Mouse (Mus musculus): ENCODE measurements at regions not wholly inside any gene's neighbourhood (a gene's known extent, or its start where the extent isn't known, plus 50 kb on each side); places are given as distances from the start of the nearest gene placed in this dataset.

- Histone ChIP-seq H3K27me3 (ENCODE audit: control insufficient read depth, insufficient read depth, low read length) (no peaks in the 10 kb centered on the region), H3K9ac (replicated peaks; ENCODE audit: low read length) (no peak overlapping the region), H3K4me3 (replicated peaks; ENCODE audit: low read depth, low read length) (no peak overlapping the region), H3K4me1 (ENCODE audit: control insufficient read depth, insufficient read depth, low read length) (peaks cover 2% of the 10 kb centered on the region), H3K9me3 (ENCODE audit: control insufficient read depth, low read length) (no peaks in the 10 kb centered on the region), H3K4me2 (ENCODE audit: low read length) (no peak overlapping the region), H3K27ac (replicated peaks; ENCODE audit: low read depth, low read length) (no peak overlapping the region), H3K36me3 (ENCODE audit: control insufficient read depth, insufficient read depth, low read length) (no peaks in the 10 kb centered on the region)
- WGBS = 72% methylated on average over 13 of the region's 13 CpGs
- no peak for DNase-seq
- ATAC-seq (ENCODE audit: low FRiP score, low TSS enrichment) = no peak
Measured at GRCm38 (mm10) chr1:91611281-91611680, 70.9 kb downstream of the Asb1 start.

GRCm38 (mm10) chr1:91611694-91612093, 71.3 kb downstream of the Asb1 start:
- H3K4me2 ChIP-seq (ENCODE audit: low read length) = no peak overlapping the region
- 68% methylated on average over 16 of the region's 16 CpGs for WGBS
- H3K9ac ChIP-seq (replicated peaks; ENCODE audit: low read length) = no peak overlapping the region
- DNase-seq (no peak), ATAC-seq (ENCODE audit: low FRiP score, low TSS enrichment) (no peak)
- no peaks in the 10 kb centered on the region for H3K36me3 ChIP-seq (ENCODE audit: control insufficient read depth, insufficient read depth, low read length)
- H3K27me3 ChIP-seq (ENCODE audit: control insufficient read depth, insufficient read depth, low read length) = no peaks in the 10 kb centered on the region
- H3K4me1 ChIP-seq (ENCODE audit: control insufficient read depth, insufficient read depth, low read length) = no peaks in the 10 kb centered on the region
- no peaks in the 10 kb centered on the region for H3K9me3 ChIP-seq (ENCODE audit: control insufficient read depth, low read length)
- H3K4me3 ChIP-seq (replicated peaks; ENCODE audit: low read depth, low read length) = no peak overlapping the region
- no peak overlapping the region for H3K27ac ChIP-seq (replicated peaks; ENCODE audit: low read depth, low read length)

GRCm38 (mm10) chr1:91612912-91613311, 72.6 kb downstream of the Asb1 start:
- WGBS = 64% methylated on average over 3 of the region's 3 CpGs
- Histone ChIP-seq H3K4me1 (ENCODE audit: control insufficient read depth, insufficient read depth, low read length) (no peaks in the 10 kb centered on the region), H3K27me3 (ENCODE audit: control insufficient read depth, insufficient read depth, low read length) (no peaks in the 10 kb centered on the region), H3K9ac (replicated peaks; ENCODE audit: low read length) (no peak overlapping the region), H3K4me2 (ENCODE audit: low read length) (no peak overlapping the region), H3K4me3 (replicated peaks; ENCODE audit: low read depth, low read length) (no peak overlapping the region), H3K27ac (replicated peaks; ENCODE audit: low read depth, low read length) (no peak overlapping the region), H3K36me3 (ENCODE audit: control insufficient read depth, insufficient read depth, low read length) (no peaks in the 10 kb centered on the region), H3K9me3 (ENCODE audit: control insufficient read depth, low read length) (no peaks in the 10 kb centered on the region)
- no peak for DNase-seq
- no peak for ATAC-seq (ENCODE audit: low FRiP score, low TSS enrichment)

- Histone ChIP-seq H3K9ac (replicated peaks; ENCODE audit: low read length) (no peak overlapping the region), H3K27ac (replicated peaks; ENCODE audit: low read depth, low read length) (no peak overlapping the region), H3K4me1 (ENCODE audit: control insufficient read depth, insufficient read depth, low read length) (no peaks in the 10 kb centered on the region), H3K4me3 (replicated peaks; ENCODE audit: low read depth, low read length) (no peak overlapping the region), H3K36me3 (ENCODE audit: control insufficient read depth, insufficient read depth, low read length) (no peaks in the 10 kb centered on the region), H3K9me3 (ENCODE audit: control insufficient read depth, low read length) (no peaks in the 10 kb centered on the region), H3K27me3 (ENCODE audit: control insufficient read depth, insufficient read depth, low read length) (no peaks in the 10 kb centered on the region), H3K4me2 (ENCODE audit: low read length) (no peak overlapping the region)
- DNase-seq (no peak), ATAC-seq (ENCODE audit: low FRiP score, low TSS enrichment) (no peak)
- 81% methylated on average over 5 of the region's 5 CpGs for WGBS
Measured at GRCm38 (mm10) chr1:91615396-91615795, 75.1 kb downstream of the Asb1 start.

- no peaks in the 10 kb centered on the region for H3K4me1 ChIP-seq (ENCODE audit: control insufficient read depth, insufficient read depth, low read length)
- no peak overlapping the region for H3K9ac ChIP-seq (replicated peaks; ENCODE audit: low read length)
- no peak overlapping the region for H3K4me2 ChIP-seq (ENCODE audit: low read length)
- no peaks in the 10 kb centered on the region for H3K36me3 ChIP-seq (ENCODE audit: control insufficient read depth, insufficient read depth, low read length)
- 92% methylated on average over 14 of the region's 14 CpGs for WGBS
- no peak for DNase-seq
- H3K4me3 ChIP-seq (replicated peaks; ENCODE audit: low read depth, low read length) = no peak overlapping the region
- H3K9me3 ChIP-seq (ENCODE audit: control insufficient read depth, low read length) = no peaks in the 10 kb centered on the region
- H3K27ac ChIP-seq (replicated peaks; ENCODE audit: low read depth, low read length) = no peak overlapping the region
- no peaks in the 10 kb centered on the region for H3K27me3 ChIP-seq (ENCODE audit: control insufficient read depth, insufficient read depth, low read length)
- ATAC-seq (ENCODE audit: low FRiP score, low TSS enrichment) = no peak
Measured at GRCm38 (mm10) chr1:91618527-91619135, 78.3 kb downstream of the Asb1 start.

- H3K9ac ChIP-seq (replicated peaks; ENCODE audit: low read length) = no peak overlapping the region
- no peak for ATAC-seq (ENCODE audit: low FRiP score, low TSS enrichment)
- DNase-seq = no peak
- no peak overlapping the region for H3K4me2 ChIP-seq (ENCODE audit: low read length)
- no peaks in the 10 kb centered on the region for H3K36me3 ChIP-seq (ENCODE audit: control insufficient read depth, insufficient read depth, low read length)
- no peaks in the 10 kb centered on the region for H3K27me3 ChIP-seq (ENCODE audit: control insufficient read depth, insufficient read depth, low read length)
- no peaks in the 10 kb centered on the region for H3K4me1 ChIP-seq (ENCODE audit: control insufficient read depth, insufficient read depth, low read length)
- no peaks in the 10 kb centered on the region for H3K9me3 ChIP-seq (ENCODE audit: control insufficient read depth, low read length)
- no peak overlapping the region for H3K4me3 ChIP-seq (replicated peaks; ENCODE audit: low read depth, low read length)
- H3K27ac ChIP-seq (replicated peaks; ENCODE audit: low read depth, low read length) = no peak overlapping the region
- WGBS = 84% methylated on average over 5 of the region's 5 CpGs
Measured at GRCm38 (mm10) chr1:91621141-91621540, 80.8 kb downstream of the Asb1 start.

- Histone ChIP-seq H3K4me2 (ENCODE audit: low read length) (no peak overlapping the region), H3K36me3 (ENCODE audit: control insufficient read depth, insufficient read depth, low read length) (no peaks in the 10 kb centered on the region), H3K27ac (replicated peaks; ENCODE audit: low read depth, low read length) (no peak overlapping the region), H3K9ac (replicated peaks; ENCODE audit: low read length) (no peak overlapping the region), H3K27me3 (ENCODE audit: control insufficient read depth, insufficient read depth, low read length) (no peaks in the 10 kb centered on the region), H3K9me3 (ENCODE audit: control insufficient read depth, low read length) (no peaks in the 10 kb centered on the region), H3K4me3 (replicated peaks; ENCODE audit: low read depth, low read length) (no peak overlapping the region), H3K4me1 (ENCODE audit: control insufficient read depth, insufficient read depth, low read length) (no peaks in the 10 kb centered on the region)
- ATAC-seq (ENCODE audit: low FRiP score, low TSS enrichment) (no peak), DNase-seq (no peak)
- 87% methylated on average over 5 of the region's 5 CpGs for WGBS
Measured at GRCm38 (mm10) chr1:91622874-91623273, 82.5 kb downstream of the Asb1 start.

- DNase-seq (no peak), ATAC-seq (ENCODE audit: low FRiP score, low TSS enrichment) (no peak)
- Histone ChIP-seq H3K9me3 (ENCODE audit: control insufficient read depth, low read length) (no peaks in the 10 kb centered on the region), H3K4me2 (ENCODE audit: low read length) (no peak overlapping the region), H3K27ac (replicated peaks; ENCODE audit: low read depth, low read length) (no peak overlapping the region), H3K9ac (replicated peaks; ENCODE audit: low read length) (no peak overlapping the region), H3K4me1 (ENCODE audit: control insufficient read depth, insufficient read depth, low read length) (no peaks in the 10 kb centered on the region), H3K36me3 (ENCODE audit: control insufficient read depth, insufficient read depth, low read length) (no peaks in the 10 kb centered on the region), H3K27me3 (ENCODE audit: control insufficient read depth, insufficient read depth, low read length) (no peaks in the 10 kb centered on the region), H3K4me3 (replicated peaks; ENCODE audit: low read depth, low read length) (no peak overlapping the region)
- 78% methylated on average over 8 of the region's 8 CpGs for WGBS
Measured at GRCm38 (mm10) chr1:91624028-91624427, 83.7 kb downstream of the Asb1 start.

- Histone ChIP-seq H3K27me3 (ENCODE audit: control insufficient read depth, insufficient read depth, low read length) (no peaks in the 10 kb centered on the region), H3K4me3 (replicated peaks; ENCODE audit: low read depth, low read length) (no peak overlapping the region), H3K4me2 (ENCODE audit: low read length) (no peak overlapping the region), H3K27ac (replicated peaks; ENCODE audit: low read depth, low read length) (no peak overlapping the region), H3K9me3 (ENCODE audit: control insufficient read depth, low read length) (no peaks in the 10 kb centered on the region), H3K9ac (replicated peaks; ENCODE audit: low read length) (no peak overlapping the region), H3K4me1 (ENCODE audit: control insufficient read depth, insufficient read depth, low read length) (no peaks in the 10 kb centered on the region), H3K36me3 (ENCODE audit: control insufficient read depth, insufficient read depth, low read length) (no peaks in the 10 kb centered on the region)
- ATAC-seq (ENCODE audit: low FRiP score, low TSS enrichment) (no peak), DNase-seq (peak; percentile 26)
- 67% methylated on average over 11 of the region's 11 CpGs for WGBS
Measured at GRCm38 (mm10) chr1:91624531-91625300, 84.4 kb downstream of the Asb1 start.

Measured in midbrain, embryonic 14.5 days (tissue).